Mouse (Mus musculus) left cerebral cortex, adult 8-10 months (tissue): Measurements from ENCODE around the gene 4930444G20Rik. TPM values are rescaled to one million over a fixed set of nuclear protein-coding genes. Genes with fewer than 3 reads are reported as not detected.
"Not testable (repeated sequence)": the region's sequence is repeated elsewhere in the genome, so short reads cannot be mapped to it uniquely, and the experiment has no call there.

ENCODE experiments used
- DNase-seq, 2 experiments: peaks; one replicate each; pipeline ENCODE4 v3.0.0; 2022; ENCODE audit warnings: low spot score in 2 of 2
- total RNA-seq, 4 experiments: library from RNA; stranded (reverse); gene quantifications; 2 replicates each; pipeline ENCODE4 v1.2.4; 2022

4930444G20Rik gene
- not detected for total RNA-seq

- DNase-seq: not testable (repeated sequence)
Observed at GRCm38 (mm10) chr10:22067979-22068378, at the start of gene 4930444G20Rik. Gene 4930444G20Rik, minus strand, starts transcription at chr10:22068079.

DNA sequence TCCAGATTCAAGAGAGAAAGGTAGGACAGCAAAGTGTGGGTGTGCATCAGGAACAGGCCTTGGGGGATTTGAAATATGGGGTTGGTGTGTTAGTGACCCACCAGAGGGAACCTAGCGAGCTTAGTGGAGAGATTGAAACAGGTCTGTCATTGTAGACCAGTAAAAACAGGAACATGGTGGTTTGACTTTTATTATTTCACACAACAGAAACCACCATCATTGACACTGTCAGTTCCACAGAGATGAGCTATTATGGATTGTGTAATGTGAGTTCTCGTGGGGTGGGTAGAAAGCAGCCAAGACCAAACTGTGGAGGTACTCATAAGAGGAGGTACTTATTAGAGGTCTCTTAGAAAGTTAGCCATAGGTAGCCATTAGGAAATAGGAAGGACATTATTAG is 6.7 kb upstream of the 4930444G20Rik start:
- no peak for DNase-seq

GRCm38 (mm10) chr10:22072739-22073138 is 4.9 kb upstream of the 4930444G20Rik start:
- DNase-seq: no peak

GRCm38 (mm10) chr10:22070576-22070975 is 2.7 kb upstream of the 4930444G20Rik start:
- DNase-seq: no peak

DNA sequence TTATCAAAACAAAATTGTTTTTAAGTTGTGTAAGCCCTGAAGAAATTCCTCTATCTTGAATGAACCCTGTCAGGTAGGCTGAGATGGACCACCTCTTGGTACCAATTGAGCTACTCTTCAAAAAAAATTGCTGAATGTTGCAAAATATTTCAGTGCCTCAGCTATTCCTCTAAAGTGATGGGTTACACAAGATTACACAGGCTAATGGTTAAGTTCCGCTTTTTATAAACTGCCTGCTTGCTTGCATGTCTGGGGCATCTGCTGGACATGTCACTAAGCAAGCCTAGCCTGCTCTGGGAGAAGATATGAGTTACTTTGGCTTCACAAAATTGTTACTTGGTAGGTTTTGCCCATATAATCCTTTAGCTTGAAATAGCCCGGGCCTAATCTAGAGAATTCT is 2.3 kb upstream of the 4930444G20Rik start:
- DNase-seq: no peak

- no peak for DNase-seq
Observed at GRCm38 (mm10) chr10:22059415-22059814, 8.5 kb downstream of the 4930444G20Rik start.

GRCm38 (mm10) chr10:22059026-22059325 is 8.9 kb downstream of the 4930444G20Rik start:
- no peak for DNase-seq

DNA sequence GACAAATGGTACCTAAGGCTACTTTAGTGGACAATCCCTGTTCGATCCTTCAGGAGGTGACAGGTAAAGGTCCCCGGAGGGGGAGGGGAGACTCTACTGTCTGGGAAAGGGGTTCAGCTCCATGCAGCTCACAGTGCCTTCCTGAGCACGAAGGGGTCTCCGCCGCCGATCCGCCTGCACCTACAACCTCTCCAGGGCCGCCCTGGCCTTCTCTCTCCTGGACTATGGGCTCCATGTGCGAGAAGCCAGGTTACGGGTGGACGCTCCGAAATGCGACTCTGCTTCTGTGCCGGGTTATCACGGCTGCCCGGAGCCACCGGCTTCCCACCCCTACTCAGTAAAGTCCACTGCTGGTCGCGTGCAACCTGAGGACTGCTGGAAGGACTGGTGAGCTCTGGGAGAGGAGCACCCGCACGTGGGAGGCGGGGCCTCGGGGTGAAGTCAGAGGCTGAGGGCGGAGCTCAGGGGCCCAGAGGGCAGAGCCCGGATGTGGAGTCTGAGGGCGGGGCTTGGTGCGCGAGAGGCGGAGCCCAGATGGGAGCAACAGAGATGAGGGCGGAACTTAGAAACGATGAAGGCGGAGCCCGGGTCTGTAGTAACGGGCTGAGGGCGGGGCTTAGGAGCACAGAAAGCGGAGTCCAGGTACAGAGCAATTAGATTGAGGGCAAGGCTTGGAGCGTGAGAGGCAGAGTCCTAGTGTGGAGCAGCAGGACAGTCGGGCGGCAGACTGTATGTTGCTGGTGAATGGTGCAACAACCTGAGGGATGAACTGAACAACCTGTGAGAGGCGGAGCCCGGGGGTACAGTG is 9.5 kb downstream of the 4930444G20Rik start:
- peak; percentile 76 to 93 for DNase-seq

GRCm38 (mm10) chr10:22055308-22055707 is 12.6 kb downstream of the 4930444G20Rik start:
- no peak for DNase-seq

GRCm38 (mm10) chr10:22036256-22036655 is 31.6 kb downstream of the 4930444G20Rik start:
- peak in 1 of 2 experiments; percentile 63 for DNase-seq

- no peak for DNase-seq
Observed at GRCm38 (mm10) chr10:22034303-22034702, 33.6 kb downstream of the 4930444G20Rik start.

GRCm38 (mm10) chr10:22018618-22019017 is 49.3 kb downstream of the 4930444G20Rik start:
- DNase-seq: no peak

DNA sequence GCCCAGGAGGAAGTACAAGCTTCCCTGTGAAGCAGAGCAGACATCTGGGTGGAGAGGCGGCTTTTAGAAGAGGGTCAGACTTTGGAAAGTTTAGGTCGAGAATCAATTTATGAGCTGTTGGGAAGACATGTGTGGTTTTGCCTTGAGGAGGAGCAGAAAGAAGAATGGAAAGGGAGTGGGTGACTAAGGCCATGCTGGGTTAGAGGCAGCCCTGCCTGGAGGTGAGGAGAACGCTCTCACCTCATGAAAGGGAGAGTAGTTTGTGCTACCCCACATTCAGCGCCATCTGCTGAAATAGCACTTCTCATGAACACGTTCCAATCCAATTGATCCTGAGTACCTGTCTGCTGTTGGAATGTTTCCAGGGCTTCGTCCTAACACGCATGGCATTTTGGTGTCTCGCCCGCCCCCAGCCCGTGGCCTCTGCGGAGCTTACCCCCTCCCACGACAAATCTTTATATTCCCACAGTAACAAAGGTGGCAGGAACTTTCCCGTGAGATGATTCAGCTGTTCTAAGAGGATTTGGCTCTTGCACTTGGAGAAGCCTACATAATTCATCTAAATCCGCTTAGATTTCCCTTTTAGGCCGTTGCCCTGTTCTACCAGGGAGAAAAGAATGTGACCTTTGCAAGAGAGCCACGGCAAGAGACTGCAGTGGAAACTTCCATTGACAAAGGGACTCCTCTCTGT is 50.3 kb downstream of the 4930444G20Rik start:
- no peak for DNase-seq

Other genes with a start within 250 kb of the 4930444G20Rik start
- 100 to 1,000 TPM; 107 to 165 (median 138) TPM for gene Sgk1, start 185.9 kb downstream of the 4930444G20Rik start, total RNA-seq
- under 1 TPM in 3 of 4 experiments, not detected in 1; 0.30 to 0.72 (median 0.50) TPM for gene E030030I06Rik, start 81.2 kb upstream of the 4930444G20Rik start, total RNA-seq
- gene Raet1e, start 90.5 kb upstream of the 4930444G20Rik start, total RNA-seq: not detected
- gene H60b, start 90.5 kb upstream of the 4930444G20Rik start, total RNA-seq: under 1 TPM in 3 of 4 experiments, not detected in 1; 0.37 to 0.59 (median 0.55) TPM